Mouse (Mus musculus) G1E (cell line): ENCODE measurements around the gene Zscan10. TPM values are rescaled to one million over a fixed set of nuclear protein-coding genes. Genes with fewer than 3 reads are reported as not detected.

Experiments used
- ATAC-seq: 2 replicates; pipeline ENCODE4 v1.8.0; 2016; ENCODE audit warnings: mild to moderate bottlenecking; ENCODE audit not compliant: insufficient number of reproducible peaks, poor library complexity, low FRiP score, severe bottlenecking; ENCODE audit errors: extremely low read depth
- DNase-seq: peaks from one replicate; pipeline ENCODE4 v3.0.0; 2012; ENCODE audit warnings: low spot score
- H3K27me3 ChIP-seq: 2 replicates; pipeline ENCODE4 v1.6.1; 2012; ENCODE audit warnings: mild to moderate bottlenecking, low read length, inconsistent platforms; ENCODE audit not compliant: insufficient read depth
- H3K36me3 ChIP-seq: replicated peaks from 2 replicates; pipeline ENCODE3; 2012; ENCODE audit warnings: mild to moderate bottlenecking, inconsistent platforms
- H3K4me1 ChIP-seq: 2 replicates; pipeline ENCODE4 v1.6.1; 2012; ENCODE audit warnings: low read depth, low read length, inconsistent platforms, mixed read lengths; ENCODE audit not compliant: insufficient read depth
- H3K4me3 ChIP-seq: 2 replicates; pipeline ENCODE4 v1.5.1; 2012; ENCODE audit warnings: low read depth, mild to moderate bottlenecking, inconsistent platforms, low read length, moderate library complexity, mixed read lengths
- H3K9me3 ChIP-seq: replicated peaks from 2 replicates; pipeline ENCODE4 v1.6.1; 2012; ENCODE audit warnings: inconsistent platforms
- CTCF ChIP-seq: IDR thresholded peaks from 2 replicates; pipeline ENCODE4 v1.5.1; 2012; ENCODE audit warnings: low read depth, low read length, inconsistent platforms, mixed read lengths
- GATA1 ChIP-seq: IDR thresholded peaks from 2 replicates; pipeline ENCODE4 v1.6.1; 2012; ENCODE audit warnings: borderline replicate concordance, low read length, inconsistent platforms, mixed read lengths
- GATA2 ChIP-seq: IDR thresholded peaks from 2 replicates; pipeline ENCODE4 v1.6.1; 2012; ENCODE audit warnings: low read depth, low read length, inconsistent platforms, borderline replicate concordance
- POLR2AphosphoS5 ChIP-seq: IDR thresholded peaks from 2 replicates; pipeline ENCODE4 v1.6.1; 2012; ENCODE audit warnings: low read depth, low read length, inconsistent platforms; ENCODE audit not compliant: insufficient replicate concordance
- TAL1 ChIP-seq: conservative IDR thresholded peaks from 2 replicates; pipeline ENCODE4 v1.6.1; 2012; ENCODE audit warnings: low read depth, low read length, inconsistent platforms, mixed read lengths
- polyA plus RNA-seq: library from polyadenylated mRNA; stranded (reverse); fragments of >175 nt; gene quantifications from 2 replicates; pipeline ENCODE4 v1.2.3, GENCODE M21; 2012
- total RNA-seq, 2 experiments: library from RNA; stranded (forward) in 1 of 2; stranded (reverse) in 1 of 2; fragments of 200-1000 nt in 1 of 2; fragments of >200 nt in 1 of 2; fragmentation: Nextera tagmentation in 1 of 2; gene quantifications; 2 replicates each; pipeline ENCODE4 v1.2.3; 2014 to 2017

Gene Zscan10
- total RNA-seq (2014; fragmentation: Nextera tagmentation) (0.29 and 0.45 TPM in 2 replicates), total RNA-seq (2017) (0.12 and 0.44 TPM in 2 replicates), polyA plus RNA-seq (0.09 and 0.10 TPM in 2 replicates)

DNA sequence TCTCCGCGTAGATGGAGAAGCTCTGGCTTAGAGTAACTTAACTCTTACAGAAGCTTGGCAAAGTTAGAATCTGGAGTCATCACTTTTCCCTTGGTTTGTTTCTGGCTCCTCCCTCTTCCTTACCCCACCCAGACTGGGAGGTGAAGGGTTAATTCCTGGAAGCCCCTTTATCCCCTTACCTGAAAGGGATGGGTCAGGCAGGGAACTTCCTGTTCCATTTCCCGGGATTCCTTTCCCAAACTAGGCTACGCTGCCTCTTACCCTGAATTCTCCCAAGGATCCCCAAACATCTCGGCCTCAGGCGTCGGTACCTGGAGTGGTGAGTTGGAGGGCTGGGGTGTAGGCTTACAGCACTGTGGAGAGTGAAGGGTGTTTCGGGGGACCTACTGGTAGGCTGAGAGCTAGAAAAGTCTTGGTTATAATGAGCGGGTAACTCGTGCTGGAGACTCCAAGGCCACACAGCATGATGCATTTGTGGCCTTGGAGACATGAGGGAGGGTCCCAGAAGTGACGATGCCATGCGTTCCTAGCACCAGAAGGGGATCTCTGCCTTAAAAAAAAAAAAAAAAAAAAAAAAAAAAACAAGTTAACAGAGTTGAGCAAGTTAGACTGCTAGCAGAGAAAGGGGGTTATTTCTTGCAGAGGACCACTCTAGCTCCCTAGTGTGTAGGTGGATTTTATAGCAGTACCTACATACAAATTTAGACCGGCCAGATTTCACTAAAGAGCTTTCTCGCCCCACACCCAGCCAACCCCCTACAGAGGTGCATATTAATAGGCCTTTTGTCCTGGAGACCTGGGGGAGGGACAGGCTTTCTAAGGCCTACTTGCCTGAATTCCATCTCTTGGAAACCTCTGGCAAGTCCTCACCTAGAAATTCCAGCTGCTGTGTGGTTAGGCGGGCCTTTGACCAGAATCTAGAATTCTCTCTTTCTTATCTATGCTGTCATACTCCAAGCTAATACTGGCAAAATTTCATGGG lies at the start of gene Zscan10:
TSS of gene Zscan10 (plus strand) at position 216 of the 982 bp plus-strand sequence.
- peaks cover 4% of the 10 kb centered on the region; the same call in 1 of the 2 replicates for H3K27me3 ChIP-seq
- ATAC-seq (no peak), DNase-seq (no peak)
- peaks cover 49% of the 10 kb centered on the region for H3K4me1 ChIP-seq
- peak within 1 kb of the TSS; percentile 74 for H3K4me3 ChIP-seq
- H3K9me3 ChIP-seq = no peaks in the 10 kb centered on the region
- TF ChIP-seq GATA2 (no peak), GATA1 (no peak), TAL1 (no peak), POLR2AphosphoS5 (no peak), CTCF (no peak)
- H3K36me3 ChIP-seq = no peaks in the 10 kb centered on the region

DNA sequence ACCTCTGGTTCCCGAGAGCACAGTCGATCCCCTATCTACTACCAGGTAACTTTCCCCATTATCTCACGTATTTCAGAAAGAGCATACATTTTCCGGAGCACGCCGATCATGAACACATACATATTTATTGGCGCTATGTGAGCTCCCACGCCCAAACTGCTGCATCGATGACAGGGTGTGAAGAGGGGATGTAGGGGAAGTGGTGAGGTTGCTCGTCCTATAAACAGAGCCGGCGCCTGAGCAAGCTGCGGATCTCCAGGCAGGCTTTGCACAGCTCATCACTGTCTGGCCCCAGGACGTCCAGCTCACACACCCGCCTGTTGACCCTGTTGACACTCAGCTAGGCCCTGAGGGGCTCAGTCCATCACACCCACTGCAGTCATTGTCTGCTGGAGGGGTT lies 49.8 kb upstream of the Zscan10 start:
- DNase-seq (no peak), ATAC-seq (0 out of 2 replicates have a peak, but pooled peaks have one; percentile 7)
- H3K4me3 ChIP-seq = peak overlapping the region; percentile 73
- no peak for TF ChIP-seq GATA2
- TF ChIP-seq CTCF = no peak
- no peak for TF ChIP-seq GATA1
- TF ChIP-seq TAL1 = no peak
- no peak for TF ChIP-seq POLR2AphosphoS5
- peaks cover 3% of the 10 kb centered on the region for H3K27me3 ChIP-seq
- H3K36me3 ChIP-seq = peaks cover 14% of the 10 kb centered on the region
- no peaks in the 10 kb centered on the region for H3K9me3 ChIP-seq
- peaks cover 48% of the 10 kb centered on the region for H3K4me1 ChIP-seq

DNA sequence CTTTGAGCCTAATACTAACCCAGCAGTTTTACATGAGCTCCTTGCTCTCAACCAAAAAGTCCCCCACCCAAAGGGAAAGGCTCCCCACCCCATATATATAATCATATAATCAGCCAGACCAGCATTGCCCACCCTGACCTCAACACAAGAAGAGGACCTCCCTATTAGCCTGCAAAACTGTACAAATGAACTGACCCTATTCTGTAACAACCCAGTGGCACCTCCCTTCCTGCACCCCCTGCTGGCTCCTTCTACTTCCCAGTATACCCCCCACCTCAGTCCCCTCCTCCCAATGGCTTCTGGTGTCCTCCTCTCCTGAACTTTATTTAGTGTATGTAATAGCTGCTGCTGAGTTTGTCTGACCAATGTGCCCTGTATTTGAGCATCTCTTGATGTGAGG lies 49.2 kb upstream of the Zscan10 start:
- peaks cover 46% of the 10 kb centered on the region for H3K4me1 ChIP-seq
- H3K4me3 ChIP-seq = peak overlapping the region; percentile 73
- no peaks in the 10 kb centered on the region for H3K9me3 ChIP-seq
- peaks cover 20% of the 10 kb centered on the region for H3K36me3 ChIP-seq
- TF ChIP-seq CTCF (no peak), POLR2AphosphoS5 (no peak), GATA2 (no peak), GATA1 (no peak), TAL1 (no peak)
- ATAC-seq (no peak), DNase-seq (no peak)
- H3K27me3 ChIP-seq = peaks cover 3% of the 10 kb centered on the region

DNA sequence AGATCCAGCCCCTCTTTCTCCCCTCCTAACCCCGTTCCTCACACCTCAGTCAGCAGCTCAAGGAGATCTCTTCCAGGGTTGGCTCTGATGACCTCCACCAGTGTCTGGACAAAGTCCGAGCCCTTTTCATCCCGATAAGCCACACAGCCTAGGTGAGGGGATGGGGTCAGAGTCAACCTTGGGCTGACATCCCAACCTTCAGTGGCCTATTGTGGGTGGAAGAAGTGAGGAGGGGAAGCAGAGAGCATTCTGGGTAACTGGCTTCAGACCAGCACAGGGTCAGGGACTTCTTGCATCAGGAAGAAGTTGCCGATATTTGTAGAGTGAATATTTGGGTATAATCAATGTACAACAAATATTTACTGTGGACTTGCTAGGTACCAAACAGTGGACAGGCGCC lies 48.7 kb upstream of the Zscan10 start:
- ATAC-seq (no peak), DNase-seq (no peak)
- Histone ChIP-seq H3K9me3 (no peaks in the 10 kb centered on the region), H3K4me3 (no peak overlapping the region; the same call in 1 of the 2 replicates), H3K4me1 (peaks cover 46% of the 10 kb centered on the region), H3K27me3 (peaks cover 3% of the 10 kb centered on the region), H3K36me3 (peaks cover 25% of the 10 kb centered on the region)
- TF ChIP-seq TAL1 = no peak

DNA sequence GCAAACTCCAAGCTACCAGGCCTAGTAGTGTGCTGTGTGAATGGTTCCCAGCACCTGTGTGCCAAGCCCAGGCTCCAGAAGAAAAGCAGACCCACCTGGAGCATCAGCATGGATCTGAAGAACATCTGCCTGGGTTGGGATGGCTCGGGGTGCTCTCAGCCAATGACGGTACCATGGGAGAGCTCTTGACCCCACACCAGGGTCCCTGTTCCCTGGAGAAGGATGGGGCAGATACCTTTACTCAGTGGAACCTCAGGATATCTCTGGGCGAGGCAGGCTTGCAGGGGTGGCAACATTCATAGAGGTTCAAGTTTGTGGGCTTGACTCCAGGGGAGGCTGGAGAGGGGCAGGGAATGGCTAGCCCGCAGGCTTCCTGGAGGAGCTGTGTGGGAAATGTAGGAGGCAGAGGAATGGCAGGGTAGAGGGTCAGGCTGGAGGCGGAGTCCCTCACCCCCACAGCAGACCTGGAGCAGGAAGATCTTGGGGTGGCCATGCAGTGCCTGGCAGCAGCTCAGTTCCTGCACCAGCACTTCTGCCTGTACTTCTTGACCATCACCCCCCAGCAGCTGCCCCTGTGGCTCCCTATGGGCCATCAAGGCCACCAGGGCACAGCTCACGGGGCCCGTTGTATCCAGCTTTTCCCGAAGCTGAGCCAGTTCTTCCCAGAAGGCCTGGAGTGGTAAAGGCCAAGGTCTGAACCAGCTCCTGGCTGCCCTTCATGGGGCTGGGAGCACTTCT lies 47.6 kb upstream of the Zscan10 start:
- Histone ChIP-seq H3K4me3 (no peak overlapping the region), H3K4me1 (peaks cover 46% of the 10 kb centered on the region), H3K36me3 (peaks cover 36% of the 10 kb centered on the region), H3K9me3 (no peaks in the 10 kb centered on the region), H3K27me3 (peaks cover 3% of the 10 kb centered on the region)
- DNase-seq (no peak), ATAC-seq (no peak)
- no peak for TF ChIP-seq GATA1
- TF ChIP-seq GATA2 = no peak
- TF ChIP-seq TAL1 = no peak
- TF ChIP-seq CTCF = no peak
- no peak for TF ChIP-seq POLR2AphosphoS5

DNA sequence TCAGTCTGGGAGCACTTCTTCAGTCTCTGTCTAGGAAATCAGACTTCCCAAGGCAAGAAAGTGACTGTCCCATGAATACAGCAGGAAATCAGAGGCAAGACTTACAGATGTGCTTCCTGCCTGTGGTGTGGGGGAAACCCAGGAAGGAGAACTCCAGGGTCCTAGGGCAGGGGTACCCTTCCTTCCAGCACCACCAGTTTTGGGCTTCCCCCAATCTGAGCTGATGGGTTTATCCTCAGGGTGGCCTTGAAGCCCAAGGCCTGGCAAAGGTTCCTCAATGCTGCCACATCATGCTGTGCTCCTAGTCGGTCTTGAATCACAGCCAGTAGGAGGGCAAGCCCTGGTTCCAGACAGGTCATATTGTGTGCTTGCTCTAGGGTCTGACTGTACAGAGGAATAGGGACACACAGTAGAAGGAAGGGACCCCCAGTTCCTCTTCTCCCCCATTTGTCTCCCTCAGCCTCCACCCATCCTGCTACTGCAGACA lies 47.0 kb upstream of the Zscan10 start:
- ATAC-seq = no peak
- Histone ChIP-seq H3K4me3 (no peak overlapping the region), H3K36me3 (peaks cover 42% of the 10 kb centered on the region), H3K27me3 (peaks cover 3% of the 10 kb centered on the region), H3K9me3 (no peaks in the 10 kb centered on the region), H3K4me1 (peaks cover 46% of the 10 kb centered on the region)
- no peak for DNase-seq
- no peak for TF ChIP-seq GATA1
- no peak for TF ChIP-seq TAL1
- TF ChIP-seq GATA2 = no peak
- TF ChIP-seq CTCF = no peak
- no peak for TF ChIP-seq POLR2AphosphoS5
